Mouse (Mus musculus) frontal cortex, adult (tissue): ENCODE results near the gene Stox2.

ENCODE experiments used
- ATAC-seq: cut with Nextera tagmentation; 2 replicates; pipeline ENCODE4 v1.9.2; 2017; ENCODE audit warnings: mild to moderate bottlenecking, moderate library complexity, mixed read lengths; ENCODE audit not compliant: low TSS enrichment

Stox2 gene

DNA sequence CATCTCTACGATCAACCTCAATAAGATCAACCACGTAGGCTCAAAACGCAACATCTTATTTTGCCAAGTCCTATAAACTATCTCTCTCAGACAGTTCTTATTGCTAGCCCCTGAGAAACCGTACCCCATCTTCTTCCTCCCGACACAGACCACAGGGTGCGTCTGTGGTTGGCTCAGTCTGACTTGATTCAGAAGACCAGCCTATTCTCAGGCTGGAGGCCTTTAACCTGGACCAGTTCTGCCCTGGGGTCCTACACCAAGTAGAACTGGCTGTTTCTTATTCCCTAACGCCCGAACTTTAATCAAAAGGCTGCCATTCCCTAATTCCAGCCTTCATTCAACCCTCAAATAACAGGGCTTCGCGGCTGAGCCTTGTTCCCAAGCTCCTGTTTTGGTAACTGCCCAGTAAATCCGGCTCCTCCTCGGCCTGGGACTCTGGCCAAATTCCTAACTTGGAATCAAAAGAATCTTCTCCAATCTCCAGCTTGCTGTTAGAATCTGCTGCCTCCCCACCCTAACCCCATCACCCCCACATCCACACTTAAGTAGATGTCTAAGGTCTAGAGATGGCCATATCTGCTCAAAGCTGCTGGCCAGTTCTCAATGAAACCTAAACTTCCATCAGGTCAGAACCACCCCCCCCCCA, 91.5 kb downstream of the Stox2 start:
- peak; percentile 27; the same call in 1 of the 2 replicates for ATAC-seq

DNA sequence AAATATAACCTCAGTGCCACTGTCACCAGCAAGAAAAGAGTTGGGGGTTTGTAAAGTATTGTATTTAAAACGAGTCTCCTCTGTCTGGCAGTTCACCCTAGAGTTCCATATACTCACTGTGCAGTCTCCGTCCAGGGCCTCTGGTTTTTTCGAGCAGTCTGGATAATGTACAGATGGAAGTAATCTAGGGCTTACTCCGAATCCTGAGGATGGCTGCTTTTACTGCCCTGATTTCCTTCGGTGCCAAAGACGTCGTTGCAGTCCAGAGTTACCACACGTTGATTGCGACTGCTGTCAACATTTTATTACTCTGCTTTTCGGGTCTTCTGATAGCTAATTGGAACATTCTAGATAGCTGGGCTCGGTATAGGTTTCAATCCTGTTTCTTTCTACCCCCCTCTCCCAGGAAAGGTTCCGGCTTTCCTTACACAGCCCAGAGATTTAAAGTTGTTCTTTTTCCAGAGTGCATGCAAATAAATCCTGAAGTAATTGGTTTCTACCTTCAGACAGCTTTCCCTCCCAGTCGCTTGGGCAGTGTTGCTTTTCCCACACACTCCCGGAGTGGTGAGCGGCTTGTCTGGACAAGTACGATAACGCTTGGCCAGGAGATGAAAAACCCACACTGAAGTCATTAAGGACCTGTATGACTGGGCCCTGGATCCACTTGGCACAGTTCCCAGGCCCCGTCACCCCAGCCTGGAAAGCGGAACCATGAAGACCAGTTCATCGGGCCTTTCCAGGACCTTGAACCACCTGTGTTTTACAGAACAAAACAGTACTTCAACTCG, 94.1 kb downstream of the Stox2 start:
- no peak for ATAC-seq

GRCm38 (mm10) chr8:47349082-47349481, 97.1 kb downstream of the Stox2 start:
- ATAC-seq: no peak

GRCm38 (mm10) chr8:47347809-47348208, 98.4 kb downstream of the Stox2 start:
- ATAC-seq: no peak

DNA sequence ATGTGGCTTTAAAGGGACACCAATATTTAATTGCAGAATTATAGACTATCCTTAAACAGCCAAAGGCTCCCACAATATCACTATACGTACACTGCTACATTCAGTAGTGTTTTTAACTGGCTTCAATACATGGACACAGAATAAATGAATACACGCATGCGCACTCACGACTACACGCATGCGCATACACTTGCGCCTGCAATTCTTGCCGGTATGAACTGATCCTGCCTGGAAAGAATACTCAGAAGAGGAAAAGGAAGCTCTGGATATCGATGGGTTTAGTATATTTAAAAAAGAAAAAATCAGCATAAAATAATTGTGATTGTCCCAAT, 100.4 kb downstream of the Stox2 start:
- ATAC-seq: peak; percentile 98

GRCm38 (mm10) chr8:47345085-47345771, 100.9 kb downstream of the Stox2 start:
- ATAC-seq: peak; percentile 53

GRCm38 (mm10) chr8:47341474-47341873, 104.7 kb downstream of the Stox2 start:
- no peak for ATAC-seq

- ATAC-seq: no peak
These were observed 107.4 kb downstream of the Stox2 start for GRCm38 (mm10) chr8:47338691-47339323.

DNA sequence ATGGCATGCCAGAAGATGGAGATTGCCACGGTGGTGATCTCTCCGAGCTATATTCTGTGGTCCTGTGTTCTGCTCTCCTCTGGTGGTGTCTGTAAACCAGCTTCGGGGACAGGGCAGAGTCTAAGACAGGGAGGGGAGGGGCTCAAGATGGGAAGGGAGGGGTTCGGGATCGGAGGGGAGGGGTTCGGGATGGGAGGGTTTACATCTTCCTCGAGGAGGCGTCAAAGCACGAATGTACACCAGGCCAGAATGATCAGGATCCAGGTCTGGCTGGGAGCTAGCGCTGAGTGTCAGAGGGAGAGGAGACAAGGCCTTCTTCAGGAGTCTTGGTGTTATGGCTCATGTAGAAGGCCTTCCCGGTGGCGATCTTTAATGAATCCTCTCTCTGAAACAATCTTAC, 109.7 kb downstream of the Stox2 start:
- no peak for ATAC-seq

DNA sequence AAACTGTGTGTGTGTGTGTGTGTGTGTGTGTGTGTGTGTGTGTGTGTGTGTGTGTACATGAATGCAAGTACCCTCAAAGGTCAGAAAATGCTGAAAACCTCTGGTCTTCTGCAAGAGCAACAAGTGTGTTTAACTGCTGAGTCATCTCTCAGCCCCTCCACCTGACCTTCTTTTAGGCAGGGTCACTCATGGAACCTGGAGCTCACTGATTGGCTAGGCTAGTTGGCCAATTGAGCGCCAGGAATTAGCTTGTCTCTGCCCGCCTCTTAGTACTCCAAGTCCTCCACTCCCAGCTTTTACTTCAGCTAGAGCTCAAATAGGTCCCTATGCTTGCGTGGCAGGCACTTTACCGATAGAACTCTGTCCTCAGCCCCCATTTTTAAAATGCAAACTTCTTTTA, 110.2 kb downstream of the Stox2 start:
- no peak for ATAC-seq

DNA sequence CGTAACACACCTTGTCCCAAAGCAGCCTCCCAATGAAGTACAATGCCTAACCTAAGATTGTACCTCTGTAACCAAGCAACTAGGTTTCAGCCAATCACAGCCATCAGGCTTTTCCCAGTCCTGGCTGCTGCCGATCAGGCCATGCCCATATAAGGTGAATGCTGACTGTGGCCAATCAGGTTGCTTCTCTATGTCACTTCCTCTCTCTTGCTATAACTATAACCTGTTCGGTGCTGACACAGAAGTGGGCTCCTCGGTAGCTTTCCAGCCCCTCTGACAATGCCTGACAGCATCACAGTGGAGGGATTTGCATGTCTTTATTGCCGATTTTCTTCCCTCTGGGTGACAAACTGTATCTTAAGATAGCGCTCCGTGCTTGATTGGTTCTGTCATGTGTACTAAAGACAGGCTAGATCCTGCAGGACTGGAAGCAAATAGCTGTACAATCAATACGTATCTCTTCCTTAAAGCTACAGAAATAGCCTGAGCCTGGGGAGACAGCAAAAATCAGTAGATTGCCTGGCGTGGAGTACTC, 111.9 kb downstream of the Stox2 start:
- peak; percentile 100 for ATAC-seq

GRCm38 (mm10) chr8:47332941-47333340, 113.2 kb downstream of the Stox2 start:
- no peak for ATAC-seq

GRCm38 (mm10) chr8:47330982-47331381, 115.2 kb downstream of the Stox2 start:
- no peak for ATAC-seq

DNA sequence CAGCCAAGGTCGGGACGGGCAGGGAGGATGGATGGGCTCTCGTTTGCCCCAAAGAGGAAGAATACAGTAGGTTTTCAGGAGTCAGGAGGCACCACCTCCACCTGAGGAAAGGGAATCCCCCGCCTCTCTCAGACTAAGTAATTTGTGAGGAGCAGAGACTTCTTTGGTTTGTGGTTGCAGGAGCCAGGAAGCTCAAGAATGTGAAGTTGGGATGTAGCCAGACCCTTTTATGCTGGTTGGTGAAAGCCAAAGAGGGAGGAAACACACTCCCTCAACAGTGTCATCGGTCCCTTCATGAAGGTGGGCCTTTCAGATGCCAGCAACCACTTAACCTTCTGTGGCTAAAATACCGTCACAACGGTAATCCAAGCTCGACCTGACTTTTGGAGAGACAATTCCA, 119.8 kb downstream of the Stox2 start:
- ATAC-seq: no peak

DNA sequence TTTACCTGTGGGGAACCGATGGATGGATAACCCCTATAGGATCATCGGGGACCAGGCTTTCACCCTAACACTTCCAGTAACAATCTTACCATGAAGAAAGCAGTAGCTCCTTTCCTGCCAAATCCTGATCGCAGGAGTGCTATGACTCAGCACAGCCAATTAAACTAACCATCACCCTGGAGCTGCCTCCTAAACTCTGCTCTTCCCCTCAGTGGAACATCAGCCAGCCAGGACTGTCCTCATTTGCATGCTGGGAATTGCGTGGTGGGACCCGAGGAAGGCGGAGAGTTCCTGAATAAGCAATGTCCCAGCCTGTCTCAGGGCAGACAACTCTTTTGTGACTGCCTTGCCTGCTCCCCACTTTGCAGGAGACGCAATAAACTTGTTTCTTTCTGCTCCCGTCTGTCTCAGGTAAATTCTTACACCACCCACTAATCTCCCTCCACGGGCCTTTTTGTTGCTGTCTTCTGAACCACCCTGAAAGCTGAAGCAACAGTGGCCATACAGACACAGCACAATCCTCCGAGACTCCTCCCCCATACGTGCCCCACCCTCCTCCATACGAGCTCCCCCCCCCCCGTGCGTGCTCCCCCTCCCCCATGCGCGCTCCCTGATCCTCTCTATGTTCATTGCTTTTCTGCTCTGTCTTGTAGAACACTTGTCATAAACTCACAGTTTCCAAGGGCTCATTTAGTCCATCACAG, 121.9 kb downstream of the Stox2 start:
- ATAC-seq: peak; percentile 82

DNA sequence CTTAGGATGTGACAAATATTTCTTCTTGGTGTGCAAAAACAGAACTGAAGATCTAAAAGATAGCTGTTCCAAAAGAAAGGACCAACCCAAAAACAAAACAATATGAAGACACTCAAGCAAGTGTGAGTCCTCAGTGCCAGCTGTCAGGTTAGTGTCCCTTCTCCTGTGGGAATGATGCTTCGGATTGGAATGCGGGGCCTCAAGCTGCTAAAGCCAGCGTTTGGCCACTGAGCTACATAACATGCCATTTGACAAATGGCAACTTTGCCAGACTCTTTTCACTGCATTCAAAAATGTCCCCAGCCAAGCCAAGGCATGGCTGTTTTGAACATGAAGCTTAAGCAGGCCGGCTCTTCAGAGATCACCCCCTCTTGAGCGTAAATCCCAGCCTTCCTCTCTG, 124.9 kb downstream of the Stox2 start:
- no peak for ATAC-seq

DNA sequence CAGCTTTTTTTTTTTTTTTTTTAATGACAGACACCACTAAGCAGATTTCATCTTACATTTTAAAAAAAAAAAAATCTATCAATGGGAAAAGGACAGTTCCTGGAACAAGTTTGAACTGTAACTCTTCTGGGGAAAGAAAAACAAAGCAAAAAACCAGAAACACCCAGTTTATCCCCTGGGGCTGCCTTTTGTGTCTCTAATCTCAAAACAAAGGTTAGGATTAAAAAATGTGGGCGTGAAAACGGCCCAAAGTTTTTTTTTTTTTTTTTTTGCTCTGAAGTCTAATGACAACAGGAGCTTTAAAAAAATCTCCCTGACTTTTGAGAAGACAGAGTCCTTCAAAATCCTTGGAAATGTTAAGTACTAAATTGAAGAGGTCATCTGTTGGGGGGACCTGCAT, 125.5 kb downstream of the Stox2 start:
- no peak for ATAC-seq

- no peak for ATAC-seq
These were observed 127.7 kb downstream of the Stox2 start for GRCm38 (mm10) chr8:47318468-47318867.

DNA sequence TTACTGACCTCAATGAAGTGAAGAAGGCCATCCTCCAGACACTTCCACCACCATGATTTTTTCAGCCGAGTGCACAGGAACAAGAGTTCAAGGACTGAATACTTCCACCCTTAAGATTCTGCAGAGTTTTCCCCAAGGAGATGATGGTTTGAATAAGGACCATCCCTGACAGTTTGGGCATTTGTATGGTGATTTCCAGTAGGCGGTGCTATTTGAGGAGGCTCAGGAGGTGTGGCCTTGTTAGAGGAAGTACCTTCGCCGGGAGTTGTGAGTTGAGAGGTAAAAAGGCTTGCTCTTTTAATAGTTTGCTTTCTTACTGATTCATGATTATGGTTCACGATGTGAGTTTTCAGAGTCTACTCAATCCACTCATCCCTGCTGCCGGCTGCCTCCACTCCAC, 138.0 kb downstream of the Stox2 start:
- ATAC-seq: no peak

DNA sequence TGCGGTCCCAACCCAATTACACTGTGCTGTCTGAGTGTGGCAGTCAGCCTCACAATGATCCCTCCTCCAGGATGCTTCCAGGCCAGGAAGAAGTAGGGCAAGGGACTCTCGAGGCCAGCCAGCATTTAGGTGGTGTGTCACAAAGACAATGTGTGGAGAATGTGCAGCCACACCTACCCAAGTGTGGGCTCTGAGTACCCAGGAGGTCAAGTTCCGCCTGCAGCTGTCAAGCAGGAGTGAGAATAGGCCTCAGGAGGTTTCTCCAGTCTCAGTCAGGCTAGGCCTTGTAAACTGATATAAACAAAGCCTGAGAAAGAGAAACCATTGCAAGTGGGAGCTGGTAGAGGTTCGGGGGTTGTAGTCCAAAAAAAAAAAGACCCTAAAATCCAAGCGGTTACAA, 139.8 kb downstream of the Stox2 start:
- no peak for ATAC-seq

- peak; percentile 94 for ATAC-seq
These were observed 140.3 kb downstream of the Stox2 start for GRCm38 (mm10) chr8:47305880-47306279.

DNA sequence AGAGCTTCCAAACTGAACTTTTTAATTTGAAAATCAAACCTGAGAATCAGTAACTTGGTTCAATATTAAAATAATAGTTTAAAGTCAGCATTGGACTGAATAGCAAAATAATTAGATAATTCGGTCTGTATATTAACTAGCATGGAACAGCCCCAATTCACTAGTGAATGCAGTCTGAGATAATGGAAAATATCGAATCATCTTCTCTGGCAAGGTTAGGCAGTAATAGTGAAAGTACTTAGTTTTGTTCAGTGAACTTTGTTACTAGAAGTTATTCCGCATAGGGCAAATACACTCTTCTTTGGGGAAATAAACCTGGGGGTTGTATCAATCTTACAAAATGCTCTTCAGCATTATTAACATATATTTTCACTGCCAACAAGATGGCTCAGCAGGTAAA, 147.7 kb downstream of the Stox2 start:
- no peak for ATAC-seq
